Mouse (Mus musculus) C2C12 (cell line): ENCODE data around the gene Tlr9. TPM values are rescaled to one million over a fixed set of nuclear protein-coding genes. Genes with fewer than 3 reads are reported as not detected.

Experiments used
- H3K27me3 ChIP-seq: one replicate; pipeline ENCODE4 v1.6.1; 2011; ENCODE audit not compliant: control insufficient read depth, insufficient read depth, insufficient read length
- H3K36me3 ChIP-seq: one replicate; pipeline ENCODE4 v1.6.1; 2011; ENCODE audit not compliant: control insufficient read depth, insufficient read depth
- H3K4me3 ChIP-seq: one replicate; pipeline ENCODE4 v1.5.1; 2011; ENCODE audit warnings: mild to moderate bottlenecking, control low read depth; ENCODE audit not compliant: poor library complexity, insufficient read depth, severe bottlenecking
- H3K79me2 ChIP-seq: one replicate; pipeline ENCODE4 v1.6.1; 2011; ENCODE audit not compliant: control insufficient read depth, insufficient read depth
- H3K79me3 ChIP-seq: one replicate; pipeline ENCODE4 v1.6.1; 2011; ENCODE audit warnings: low read depth, control low read depth
- H3ac ChIP-seq: one replicate; pipeline ENCODE3; 2011; ENCODE audit warnings: low read depth; ENCODE audit not compliant: control insufficient read depth, insufficient read length
- CEBPB ChIP-seq: IDR thresholded peaks from one replicate; pipeline ENCODE4 v1.6.1; 2011; ENCODE audit warnings: low read depth, mild to moderate bottlenecking, control low read depth, moderate library complexity
- CTCF ChIP-seq: IDR thresholded peaks from one replicate; pipeline ENCODE4 v1.5.1; 2011; ENCODE audit not compliant: control insufficient read depth, insufficient read depth, insufficient read length
- FOSL1 ChIP-seq: IDR thresholded peaks from one replicate; pipeline ENCODE4 v1.8.0; 2011; ENCODE audit warnings: mild to moderate bottlenecking, low read length; ENCODE audit not compliant: poor library complexity, insufficient read depth, severe bottlenecking
- MAX ChIP-seq: IDR thresholded peaks from one replicate; pipeline ENCODE4 v1.6.1; 2011; ENCODE audit warnings: mild to moderate bottlenecking, control low read depth
- MYOD1 ChIP-seq: IDR thresholded peaks from one replicate; pipeline ENCODE4 v1.6.1; 2011; ENCODE audit warnings: low read depth; ENCODE audit not compliant: control insufficient read depth, insufficient read length
- MYOG ChIP-seq: IDR thresholded peaks from one replicate; pipeline ENCODE4 v1.6.1; 2011; ENCODE audit not compliant: control insufficient read depth, insufficient read length; ENCODE audit errors: extremely low read depth
- USF1 ChIP-seq: IDR thresholded peaks from one replicate; pipeline ENCODE4 v1.6.1; 2011; ENCODE audit warnings: low read depth, mild to moderate bottlenecking, control low read depth, moderate library complexity
- polyA plus RNA-seq: library from polyadenylated mRNA; unstranded; fragments of >200 nt; fragmentation: generic; extraction: Trizol; gene quantifications from one replicate; pipeline ENCODE4 v1.2.1, GENCODE M21; 2012; ENCODE audit warnings: missing spikeins

Gene Tlr9
- polyA plus RNA-seq, 1 experiment = not detected

DNA sequence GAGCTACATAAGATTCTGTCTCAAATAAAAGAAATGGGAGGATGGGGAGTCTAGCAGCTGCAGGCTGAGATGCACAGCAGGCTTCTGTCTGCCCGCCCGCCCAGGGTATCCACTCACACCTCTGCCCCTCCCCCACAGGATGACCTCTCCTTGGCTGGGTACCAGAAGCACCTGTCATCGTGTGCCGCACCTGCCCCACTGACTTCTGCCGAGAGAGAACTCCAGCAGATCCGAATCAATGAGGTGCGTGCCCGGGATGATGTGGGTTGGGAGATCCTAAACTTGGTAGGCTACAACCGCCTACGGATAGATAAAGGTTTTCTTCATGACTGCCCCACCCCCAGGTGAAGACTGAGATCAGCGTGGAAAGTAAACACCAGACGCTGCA lies 9.8 kb upstream of the Tlr9 start:
- TF ChIP-seq FOSL1 (no peak), CEBPB (no peak), MYOD1 (no peak), MAX (no peak), CTCF (no peak), USF1 (no peak), MYOG (no peak)
- Histone ChIP-seq H3K4me3 (no peak overlapping the region), H3K36me3 (peaks cover 7% of the 10 kb centered on the region), H3K79me2 (no peaks in the 10 kb centered on the region), H3K79me3 (no peaks in the 10 kb centered on the region), H3K27me3 (no peaks in the 10 kb centered on the region), H3ac (no peak overlapping the region)

DNA sequence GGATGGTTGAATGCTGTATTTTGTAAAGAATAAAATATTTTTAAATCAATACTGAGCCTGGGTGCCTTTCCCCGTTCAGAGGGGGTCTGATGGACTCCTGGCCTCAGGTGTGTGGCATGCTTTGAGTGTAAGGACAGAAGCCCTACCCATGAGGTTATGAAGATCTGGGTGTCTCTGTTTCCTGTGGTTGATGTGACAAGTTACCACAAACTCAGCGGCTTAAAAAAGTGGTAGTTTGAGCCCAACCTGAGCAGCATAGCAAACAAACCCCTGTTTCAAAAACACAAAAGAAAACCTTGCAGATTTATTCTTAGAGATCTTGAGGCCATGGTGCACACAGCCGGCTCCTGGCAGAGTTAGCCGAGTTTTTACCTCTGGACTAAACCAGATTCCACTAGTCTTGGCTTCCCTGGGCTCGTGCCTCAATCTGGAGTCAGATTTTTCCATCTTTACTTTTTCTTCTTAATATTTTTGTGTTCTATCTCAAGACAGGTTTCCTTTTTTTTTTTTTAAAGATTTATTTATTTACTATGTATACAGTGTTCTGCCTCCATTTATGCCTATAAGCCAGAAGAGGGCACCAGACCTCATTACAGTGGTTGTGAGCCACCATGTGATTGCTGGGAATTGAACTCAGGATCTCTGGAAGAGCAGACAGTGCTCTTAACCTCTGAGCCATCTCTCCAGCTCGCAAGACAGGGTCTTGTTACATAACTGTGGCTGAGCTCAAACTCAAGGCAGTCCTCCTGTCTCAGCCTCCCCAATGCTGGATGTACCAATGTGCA lies 6.9 kb upstream of the Tlr9 start:
- Histone ChIP-seq H3K4me3 (no peak overlapping the region), H3K27me3 (no peaks in the 10 kb centered on the region), H3K36me3 (peaks cover 7% of the 10 kb centered on the region), H3ac (no peak overlapping the region), H3K79me3 (no peaks in the 10 kb centered on the region), H3K79me2 (no peaks in the 10 kb centered on the region)
- TF ChIP-seq FOSL1 (no peak), MYOD1 (no peak), MYOG (no peak), CEBPB (no peak), MAX (no peak), CTCF (no peak), USF1 (no peak)

DNA sequence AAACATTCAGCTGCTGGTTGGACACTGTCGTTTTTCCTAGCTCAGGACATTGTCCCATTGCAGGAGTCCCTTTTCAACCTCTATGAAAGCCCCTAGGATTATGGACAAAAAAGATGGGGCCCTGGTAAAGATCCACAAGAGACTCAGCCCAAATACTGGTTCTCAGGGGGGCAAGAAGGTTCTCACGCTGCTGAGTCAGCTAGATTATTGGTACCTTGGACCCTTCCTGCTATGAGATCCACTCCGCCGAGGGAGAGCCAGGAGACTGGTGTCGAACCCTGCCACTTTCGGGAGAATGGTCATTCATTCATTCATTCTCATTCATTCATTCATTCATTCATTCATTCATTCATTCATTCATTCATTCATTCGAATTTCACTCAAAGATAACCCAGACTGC lies 5.4 kb upstream of the Tlr9 start:
- Histone ChIP-seq H3K79me2 (no peaks in the 10 kb centered on the region), H3K27me3 (no peaks in the 10 kb centered on the region), H3K79me3 (no peaks in the 10 kb centered on the region), H3K4me3 (no peak overlapping the region), H3K36me3 (peaks cover 7% of the 10 kb centered on the region), H3ac (no peak overlapping the region)
- TF ChIP-seq USF1 (no peak), MAX (no peak), CEBPB (no peak), FOSL1 (no peak), MYOG (no peak), MYOD1 (no peak), CTCF (no peak)

DNA sequence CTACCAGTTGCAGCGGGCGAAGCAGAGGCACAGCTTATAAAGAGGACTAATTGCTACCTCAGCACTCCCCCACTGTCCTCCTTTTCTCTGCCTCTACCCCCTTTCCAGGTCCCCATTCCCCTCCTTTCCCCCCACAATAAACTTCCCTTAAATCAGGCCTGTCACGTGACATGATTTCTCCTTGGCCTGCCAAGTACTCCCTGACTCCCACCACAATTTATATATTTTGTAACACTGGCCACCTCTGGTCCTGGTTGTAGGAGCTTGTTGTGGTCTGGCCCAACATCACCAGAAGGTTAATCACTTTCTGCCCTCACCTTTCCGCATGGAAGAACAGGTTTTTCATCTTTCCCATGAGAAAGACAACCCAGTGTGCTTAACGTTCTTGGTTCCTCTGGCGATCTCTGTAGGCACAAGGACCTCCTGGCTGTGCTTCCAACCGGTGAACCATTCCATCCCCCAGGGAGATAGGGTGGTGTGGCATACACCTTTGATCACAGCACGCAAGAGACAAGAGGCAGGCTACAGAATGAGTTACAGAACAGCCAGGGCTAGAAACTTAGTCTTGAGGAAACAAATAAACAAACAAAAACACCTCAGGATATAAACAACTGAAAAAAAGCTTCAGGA lies 1.4 kb upstream of the Tlr9 start:
- TF ChIP-seq USF1 (no peak), MYOD1 (no peak), MYOG (no peak), CTCF (no peak), CEBPB (no peak), FOSL1 (no peak), MAX (no peak)
- no peaks in the 10 kb centered on the region for H3K79me3 ChIP-seq

DNA sequence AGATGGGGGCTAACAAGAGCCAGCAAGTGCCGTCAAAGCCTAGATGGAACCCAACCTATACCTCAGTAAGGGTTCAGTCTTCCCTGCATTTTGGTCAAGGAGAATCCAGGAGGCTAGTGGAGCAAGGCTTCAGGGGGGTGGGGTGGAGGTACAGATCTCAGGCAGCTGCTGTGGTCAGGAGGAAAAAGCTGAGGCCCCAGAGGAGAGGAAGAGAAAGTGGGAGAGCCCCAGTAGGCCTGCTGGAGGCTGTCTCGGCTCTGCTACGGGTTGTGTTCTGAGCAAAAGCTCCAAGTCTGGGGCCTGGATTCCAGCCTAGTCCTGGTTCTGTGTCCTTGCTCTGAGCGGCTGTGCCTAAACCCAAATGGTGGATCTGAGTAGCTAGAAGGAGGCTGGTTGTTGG lies 596 bp downstream of the Tlr9 start:
- no peak overlapping the region for H3K4me3 ChIP-seq
- H3K79me2 ChIP-seq = no peaks in the 10 kb centered on the region
- H3ac ChIP-seq = no peak overlapping the region
- H3K27me3 ChIP-seq = peaks cover 35% of the 10 kb centered on the region
- no peak for TF ChIP-seq USF1
- TF ChIP-seq MYOD1 = no peak
- no peak for TF ChIP-seq MAX
- no peak for TF ChIP-seq FOSL1
- TF ChIP-seq CEBPB = no peak
- TF ChIP-seq CTCF = no peak
- no peak for TF ChIP-seq MYOG
- no peaks in the 10 kb centered on the region for H3K79me3 ChIP-seq
- H3K36me3 ChIP-seq = no peaks in the 10 kb centered on the region

More for the DNA sequence above, 1.4 kb upstream of the Tlr9 start:
- Histone ChIP-seq H3K36me3 (no peaks in the 10 kb centered on the region), H3K4me3 (no peak overlapping the region), H3ac (no peak overlapping the region), H3K79me2 (no peaks in the 10 kb centered on the region), H3K27me3 (peaks cover 30% of the 10 kb centered on the region)

DNA sequence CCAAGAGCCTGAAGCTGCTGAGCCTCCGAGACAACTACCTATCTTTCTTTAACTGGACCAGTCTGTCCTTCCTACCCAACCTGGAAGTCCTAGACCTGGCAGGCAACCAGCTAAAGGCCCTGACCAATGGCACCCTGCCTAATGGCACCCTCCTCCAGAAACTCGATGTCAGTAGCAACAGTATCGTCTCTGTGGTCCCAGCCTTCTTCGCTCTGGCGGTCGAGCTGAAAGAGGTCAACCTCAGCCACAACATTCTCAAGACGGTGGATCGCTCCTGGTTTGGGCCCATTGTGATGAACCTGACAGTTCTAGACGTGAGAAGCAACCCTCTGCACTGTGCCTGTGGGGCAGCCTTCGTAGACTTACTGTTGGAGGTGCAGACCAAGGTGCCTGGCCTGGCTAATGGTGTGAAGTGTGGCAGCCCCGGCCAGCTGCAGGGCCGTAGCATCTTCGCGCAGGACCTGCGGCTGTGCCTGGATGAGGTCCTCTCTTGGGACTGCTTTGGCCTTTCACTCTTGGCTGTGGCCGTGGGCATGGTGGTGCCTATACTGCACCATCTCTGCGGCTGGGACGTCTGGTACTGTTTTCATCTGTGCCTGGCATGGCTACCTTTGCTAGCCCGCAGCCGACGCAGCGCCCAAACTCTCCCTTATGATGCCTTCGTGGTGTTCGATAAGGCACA lies 3.2 kb downstream of the Tlr9 start:
- H3K27me3 ChIP-seq = peaks cover 35% of the 10 kb centered on the region
- H3K36me3 ChIP-seq = no peaks in the 10 kb centered on the region
- TF ChIP-seq CTCF = no peak
- no peak for TF ChIP-seq CEBPB
- TF ChIP-seq MYOD1 = no peak
- TF ChIP-seq FOSL1 = no peak
- H3K79me2 ChIP-seq = no peaks in the 10 kb centered on the region
- no peaks in the 10 kb centered on the region for H3K79me3 ChIP-seq
- no peak overlapping the region for H3ac ChIP-seq
- H3K4me3 ChIP-seq = no peak overlapping the region
